Comparison of ENCODE assay signal across 2 mouse cellular contexts in the genomic region with DNA sequence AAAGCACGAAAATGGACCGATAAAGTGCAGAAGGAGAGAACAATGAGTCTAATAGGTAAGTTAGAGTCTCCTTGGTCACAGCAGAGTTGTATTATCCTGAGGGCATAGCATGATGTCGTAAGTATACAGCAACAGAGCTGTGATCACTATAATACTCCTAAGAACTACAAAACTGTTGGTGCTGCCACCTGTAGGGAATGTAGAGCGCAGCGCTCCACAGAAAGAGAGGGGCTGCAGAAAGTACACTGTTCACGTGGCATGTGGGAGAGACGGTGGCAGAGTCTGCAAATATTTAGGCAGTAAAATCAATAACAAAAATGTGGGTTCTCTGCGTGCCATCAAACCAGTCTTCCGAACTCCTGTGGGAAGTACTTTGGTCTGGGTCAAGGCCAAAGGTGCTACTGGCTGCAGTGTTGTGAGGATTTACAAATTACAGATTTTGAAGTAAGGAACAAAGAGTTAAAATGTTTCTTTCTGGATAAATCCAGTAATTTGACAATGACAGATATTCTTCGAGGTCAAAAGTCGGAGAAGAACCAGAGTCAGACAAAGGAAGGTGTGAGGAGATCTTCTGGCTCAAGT.
A peak's percentile ranks its signal among the peaks of the same experiment; 100 is the strongest.
TF ChIP-seq lines count a peak whose summit lies in the region.

No protein-coding gene starts in this region.

TF ChIP-seq in CH12.LX, 34 proteins besides CTCF, POLR2A, EP300 and RAD21:
- TF ChIP-seq MAFK (IDR thresholded peaks at IDR 0.05; ENCODE audit: insufficient replicate concordance, low read length) (no peak), SMC3 (IDR thresholded peaks at IDR 0.05; ENCODE audit: low read depth, low read length) (peak; percentile 29; the same call in 1 of the 2 replicates)

TF ChIP-seq in MEL, 35 proteins besides CTCF, POLR2A, EP300 and RAD21:
- TF ChIP-seq GATA1 (IDR thresholded peaks at IDR 0.05; ENCODE audit: low read depth, low read length) (no peak), ETS1 (IDR thresholded peaks at IDR 0.05; ENCODE audit: low read depth, low read length) (no peak), MAZ (IDR thresholded peaks at IDR 0.05; ENCODE audit: low read depth, low read length) (no peak), ZC3H11A (IDR thresholded peaks at IDR 0.05; ENCODE audit: low read depth, low read length) (no peak), SMC3 (IDR thresholded peaks at IDR 0.05; ENCODE audit: low read depth, low read length) (no peak), CHD1 (IDR thresholded peaks at IDR 0.05; ENCODE audit: low read depth, low read length) (no peak), TBP (IDR thresholded peaks at IDR 0.05; ENCODE audit: low read depth, low read length) (no peak), JUND (IDR thresholded peaks at IDR 0.05; ENCODE audit: low read depth, low read length) (no peak), E2F4 (IDR thresholded peaks at IDR 0.05; ENCODE audit: borderline replicate concordance, low read depth, low read length) (no peak), SIN3A (IDR thresholded peaks at IDR 0.05; ENCODE audit: low read length) (no peak), POLR2AphosphoS5 (IDR thresholded peaks at IDR 0.05; ENCODE audit: borderline replicate concordance, low read depth, low read length) (no peak), NRF1 (IDR thresholded peaks at IDR 0.05; ENCODE audit: insufficient read depth, low read depth, low read length, poor library complexity, severe bottlenecking) (no peak), MEF2A (IDR thresholded peaks at IDR 0.05; ENCODE audit: extremely low read depth, insufficient replicate concordance, low read depth, low read length, poor library complexity, severe bottlenecking) (no peak), RCOR1 (IDR thresholded peaks at IDR 0.05; ENCODE audit: low read depth, low read length) (no peak), ZKSCAN1 (IDR thresholded peaks at IDR 0.05; ENCODE audit: low read depth, low read length) (no peak)
